Mouse (Mus musculus): ENCODE results near the gene Unc13c.

Unc13c gene

DNA sequence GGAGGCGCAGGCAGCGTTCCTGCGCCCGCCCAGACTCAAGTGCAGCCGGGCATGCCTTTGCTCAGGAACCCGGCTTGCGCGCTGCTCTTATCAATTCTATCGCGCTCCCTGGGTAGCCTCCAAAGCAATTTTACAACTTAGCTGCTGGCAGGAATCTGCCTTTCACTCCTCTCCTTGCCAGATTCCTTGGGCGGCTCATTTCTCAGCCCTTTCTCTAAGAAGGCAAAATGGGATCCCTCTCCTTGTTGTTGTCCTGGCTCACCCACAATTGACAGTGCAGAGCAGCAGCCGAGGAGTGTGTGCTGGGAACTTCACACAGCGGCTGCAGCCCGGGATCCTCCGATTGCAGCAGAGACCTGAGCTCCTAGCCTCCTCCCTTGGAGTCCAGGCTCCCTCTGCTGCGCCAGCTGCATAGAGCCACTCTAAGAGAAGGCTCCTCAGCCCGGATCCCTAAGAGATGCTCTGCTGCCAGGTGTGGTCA is at the start of gene Unc13c:
Gene Unc13c, minus strand, starts transcription at position 326 of the 481 bp plus-strand sequence.
- no peak for DNase-seq (ENCODE audit: low spot score)

DNA sequence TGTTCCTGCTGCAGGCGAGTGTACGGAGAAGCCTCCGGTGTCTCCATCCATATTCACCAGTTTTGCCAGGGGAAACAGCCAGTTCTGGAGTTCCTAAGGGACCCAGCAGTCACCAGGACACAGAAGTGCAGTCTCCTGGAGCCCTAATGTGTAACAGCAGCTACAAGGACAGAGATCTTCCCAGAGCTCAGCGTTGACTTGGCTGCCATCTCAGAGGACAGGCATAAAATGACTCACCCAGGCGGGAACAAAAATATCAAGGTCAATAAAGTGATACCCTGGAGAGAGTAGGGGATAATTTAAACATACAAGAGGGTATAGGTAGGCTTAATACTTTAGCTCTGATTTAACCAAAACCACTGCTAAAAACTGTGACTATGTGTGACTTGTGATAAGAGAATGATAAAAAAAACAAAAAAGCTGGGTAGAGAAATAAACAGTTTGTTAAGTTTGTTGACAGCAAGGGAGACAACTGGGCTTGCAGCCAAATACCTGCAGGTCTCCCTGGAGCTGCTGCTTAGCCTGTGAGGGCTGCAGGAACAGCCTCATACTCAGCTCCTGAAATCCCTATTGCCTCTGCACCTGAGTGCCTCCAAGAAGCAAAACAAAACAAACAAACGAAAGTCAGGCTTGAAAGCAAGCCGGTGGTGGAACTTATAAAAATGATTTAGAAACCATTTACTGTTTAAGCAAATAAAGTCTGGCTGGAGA is 39.4 kb upstream of the Unc13c start:
- DNase-seq (ENCODE audit: low spot score): no peak

DNA sequence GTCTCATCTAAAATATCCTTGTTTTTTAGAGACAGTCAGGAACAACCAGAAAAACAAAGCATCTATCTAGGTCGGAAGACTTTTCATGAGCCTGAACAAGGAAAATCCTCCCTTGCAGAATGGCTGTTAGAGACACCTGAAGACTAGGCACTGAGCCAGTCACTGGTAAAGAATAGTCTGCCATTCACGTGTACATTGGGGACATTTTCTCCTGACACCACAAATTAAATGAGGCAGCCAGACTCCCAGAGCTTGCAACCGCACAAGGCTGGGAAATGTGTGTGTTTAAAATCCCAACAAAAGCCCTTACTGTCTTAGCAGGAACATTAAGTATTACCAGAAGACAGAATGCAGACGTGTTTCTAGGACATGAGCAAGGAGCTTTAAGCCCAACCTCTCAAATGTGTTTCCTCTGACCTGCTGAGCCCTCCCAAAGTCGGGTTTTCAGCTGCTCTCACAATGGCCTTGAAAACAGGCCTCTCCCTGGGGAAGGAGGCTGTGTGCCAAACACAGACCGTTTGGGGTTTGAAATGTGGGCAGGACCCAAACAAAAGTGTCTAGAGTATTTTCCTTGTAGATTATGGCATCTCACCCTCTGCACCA is 33.7 kb upstream of the Unc13c start:
- DNase-seq (ENCODE audit: low spot score): no peak

DNA sequence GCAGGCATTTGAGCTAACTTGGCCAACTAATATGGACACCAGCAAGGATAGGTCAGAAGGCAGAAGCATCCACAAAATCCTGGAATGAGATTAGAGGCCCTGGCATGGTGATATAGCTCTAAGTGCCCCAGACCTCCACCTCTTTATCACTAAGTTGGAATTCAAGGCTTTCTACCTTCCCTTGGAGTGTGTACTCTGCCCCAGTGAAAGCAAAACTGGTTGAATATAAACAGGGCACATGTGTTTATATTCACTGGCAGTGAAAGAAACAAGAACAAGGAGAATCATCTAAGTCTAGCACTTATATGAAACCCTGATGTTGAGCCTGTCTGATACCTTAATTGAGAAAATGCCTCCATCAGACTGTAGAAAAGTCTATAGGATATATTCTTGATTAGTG is 19.3 kb upstream of the Unc13c start:
- DNase-seq (ENCODE audit: low spot score): no peak

DNA sequence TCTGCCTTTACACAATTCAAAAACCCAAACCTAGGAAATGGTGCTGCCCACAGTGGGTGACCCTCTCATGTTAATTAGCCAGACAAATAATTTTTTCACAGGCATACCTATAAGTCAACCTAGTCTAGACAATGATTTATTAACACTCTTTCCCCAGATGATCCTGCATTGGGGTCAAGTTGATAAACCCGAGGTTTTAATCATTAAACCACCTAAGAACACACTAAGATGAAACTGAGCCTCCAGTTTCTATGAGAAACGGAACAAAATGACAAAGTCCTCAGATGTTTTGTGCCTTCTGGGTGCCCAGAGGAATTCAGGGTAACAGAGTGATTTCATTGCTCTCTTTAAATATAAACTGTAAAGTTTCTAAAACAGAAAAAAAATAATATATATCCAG is 18.5 kb upstream of the Unc13c start:
- DNase-seq (ENCODE audit: low spot score): no peak

DNA sequence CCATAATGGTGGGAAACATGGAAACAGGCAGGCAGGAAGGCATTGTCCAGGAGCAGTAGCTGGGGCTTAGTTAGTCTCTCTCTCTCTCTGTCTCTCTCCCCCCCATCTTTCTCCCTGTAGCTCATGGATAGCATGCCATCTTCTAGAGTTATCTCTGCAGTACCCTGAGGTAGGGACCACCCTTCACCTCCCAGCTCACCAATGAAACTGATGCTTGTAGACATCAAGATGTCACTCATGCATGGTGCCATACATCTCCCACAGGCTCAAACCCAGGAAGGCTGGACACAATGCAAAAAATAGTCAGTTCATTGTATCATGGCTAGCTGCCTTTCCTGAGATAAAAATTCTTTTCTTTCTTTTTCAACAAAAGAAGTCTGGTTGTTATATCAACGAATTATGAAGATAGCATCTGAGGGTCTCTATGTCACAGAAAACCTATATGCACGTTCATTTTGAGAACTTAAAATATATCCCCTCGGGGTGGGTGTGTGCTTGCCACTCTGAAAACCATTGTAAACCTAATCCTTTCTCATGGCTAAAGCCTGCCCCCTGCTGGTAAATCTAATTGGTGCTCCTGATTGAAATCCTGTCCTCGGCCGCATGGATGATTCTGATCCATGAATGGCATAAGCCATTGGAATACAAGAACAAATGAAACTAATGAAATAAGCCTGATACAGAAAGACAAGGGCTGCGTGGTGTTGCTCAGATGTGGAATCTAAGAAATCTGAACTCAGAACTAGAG is 14.0 kb upstream of the Unc13c start:
- DNase-seq (ENCODE audit: low spot score): peak; percentile 20

DNA sequence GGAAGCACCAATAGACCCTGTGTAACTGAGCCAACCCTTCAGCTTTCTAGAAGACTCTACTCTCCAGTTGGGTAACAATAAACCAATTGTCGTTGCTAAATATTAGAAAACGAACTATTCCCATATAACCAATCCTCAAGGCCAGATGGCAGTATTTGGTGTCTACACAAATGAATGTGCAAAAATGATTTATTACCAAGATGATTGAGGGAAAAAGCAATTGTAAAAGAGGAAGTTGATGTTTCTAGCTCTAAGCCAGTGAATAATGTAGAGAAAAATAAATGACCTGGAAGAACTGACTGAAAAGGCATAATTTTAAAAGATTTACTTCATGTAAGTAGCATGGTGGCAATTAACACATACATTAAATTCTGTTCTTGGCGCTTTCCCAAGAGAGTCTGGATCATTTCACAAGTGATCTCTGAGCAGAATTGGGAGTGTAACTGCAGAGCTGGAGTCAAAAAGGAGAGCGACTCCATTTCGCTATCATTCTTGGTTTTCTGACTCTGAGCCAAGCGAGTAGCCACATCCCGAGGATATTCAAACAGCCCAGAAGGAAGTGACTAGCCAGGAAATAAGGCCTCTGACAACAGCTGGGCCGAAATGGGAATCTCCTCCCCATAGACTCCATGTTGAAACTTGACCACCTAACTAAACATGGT is 3.7 kb upstream of the Unc13c start:
- DNase-seq (ENCODE audit: low spot score): no peak

DNA sequence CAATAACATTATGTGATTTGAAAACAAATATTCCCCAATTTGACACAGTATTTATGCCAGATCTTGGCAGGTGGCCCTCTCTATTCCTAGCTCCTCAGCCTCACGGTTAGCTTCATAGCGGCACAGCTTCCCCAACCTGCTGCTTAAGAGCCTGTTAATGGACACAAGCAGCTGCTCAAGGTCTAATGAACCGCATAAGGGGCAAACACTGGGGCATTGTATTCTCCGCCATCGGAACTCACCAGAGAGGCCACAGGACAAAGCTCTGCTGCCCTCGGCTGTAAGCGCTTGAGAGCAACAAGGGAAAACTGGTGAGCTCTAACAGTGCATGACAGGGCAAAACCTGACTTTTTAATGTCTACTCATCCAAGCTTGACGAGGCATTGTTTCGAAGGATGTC is 2.0 kb upstream of the Unc13c start:
- DNase-seq (ENCODE audit: low spot score): no peak

DNA sequence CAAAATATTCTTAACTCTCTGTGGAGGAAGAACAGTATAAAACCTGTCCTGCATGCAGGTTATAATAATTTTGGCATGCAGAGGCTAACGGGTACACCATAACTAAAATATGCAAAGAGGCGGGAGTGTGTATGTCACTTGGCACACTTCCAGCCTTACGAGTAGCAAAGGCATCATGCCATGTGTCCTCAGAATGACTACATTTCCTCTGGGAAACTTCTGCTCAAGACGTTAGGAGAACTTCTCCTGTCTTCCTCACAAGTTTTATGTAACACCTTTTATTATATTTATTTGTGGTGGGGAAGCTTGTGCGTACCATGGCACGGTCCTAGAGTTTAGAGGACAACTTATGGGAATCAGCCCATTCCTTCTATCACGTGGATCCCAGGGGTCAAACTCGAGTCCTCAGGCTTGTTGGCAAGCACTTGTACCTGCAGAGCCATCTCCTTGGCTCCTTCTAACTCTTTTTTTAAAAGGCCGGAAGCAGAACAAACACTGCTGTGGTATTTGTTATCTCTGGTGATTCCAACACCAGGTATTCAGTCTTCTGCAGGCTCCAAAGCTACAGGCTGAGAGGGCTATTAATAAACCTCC is 3.3 kb downstream of the Unc13c start:
- DNase-seq (ENCODE audit: low spot score): no peak

DNA sequence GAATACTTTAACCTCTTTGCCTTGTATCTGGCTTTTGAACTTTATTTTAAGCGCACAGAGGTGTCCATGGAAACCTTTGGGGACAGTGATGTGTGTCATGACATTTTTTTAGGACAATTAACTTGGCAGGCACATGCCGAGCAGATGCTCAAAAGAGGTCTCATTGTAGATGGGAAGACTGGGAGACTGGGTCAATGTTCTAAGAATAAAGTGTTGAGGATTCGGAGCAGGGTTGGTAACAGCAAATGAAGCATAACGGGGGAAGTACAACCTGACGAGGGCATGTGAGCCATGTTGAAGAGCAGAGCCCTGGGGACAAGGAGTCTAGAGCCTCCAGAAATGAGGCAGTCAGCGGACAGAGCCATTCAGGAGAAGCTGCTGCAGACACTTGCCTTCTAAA is 6.3 kb downstream of the Unc13c start:
- DNase-seq (ENCODE audit: low spot score): no peak

DNA sequence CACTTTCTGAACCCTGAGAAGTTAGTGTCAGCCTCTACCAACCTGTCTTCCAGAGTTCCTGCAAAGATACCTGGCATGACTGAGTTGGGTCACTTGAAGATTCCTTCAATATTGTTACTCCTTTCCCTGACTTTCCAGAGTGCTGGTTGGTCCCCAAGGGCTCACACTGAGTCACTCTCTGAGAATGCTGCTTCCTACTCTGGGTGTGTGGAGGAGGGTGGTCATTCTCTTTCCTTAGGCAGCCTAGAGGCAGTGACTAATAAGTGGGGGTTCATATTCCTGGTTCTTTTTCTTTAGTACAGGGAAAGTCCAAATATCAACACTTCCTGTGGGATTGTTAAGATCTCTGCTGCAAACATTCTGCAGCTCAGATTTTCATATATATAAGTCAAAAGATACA is 16.4 kb downstream of the Unc13c start:
- DNase-seq (ENCODE audit: low spot score): no peak

DNA sequence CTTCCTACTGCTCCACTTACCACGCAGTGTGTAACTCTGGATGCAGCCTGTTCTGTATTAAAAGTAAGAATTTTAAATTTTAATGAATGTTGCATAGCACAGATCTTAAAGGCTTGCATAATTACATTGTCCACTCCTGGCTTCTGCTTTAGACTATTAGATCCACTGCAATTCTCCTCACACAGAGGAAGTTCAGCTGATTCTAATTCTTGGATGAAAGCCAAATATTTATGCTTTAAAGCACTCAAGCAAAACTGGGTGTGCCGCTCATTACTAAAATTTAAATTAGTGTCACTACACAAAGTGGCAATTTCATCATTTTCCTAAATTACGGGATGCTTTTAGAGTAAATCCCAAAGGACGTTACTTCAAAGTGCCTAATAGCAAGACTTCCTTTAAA is 17.2 kb downstream of the Unc13c start:
- DNase-seq (ENCODE audit: low spot score): no peak

DNA sequence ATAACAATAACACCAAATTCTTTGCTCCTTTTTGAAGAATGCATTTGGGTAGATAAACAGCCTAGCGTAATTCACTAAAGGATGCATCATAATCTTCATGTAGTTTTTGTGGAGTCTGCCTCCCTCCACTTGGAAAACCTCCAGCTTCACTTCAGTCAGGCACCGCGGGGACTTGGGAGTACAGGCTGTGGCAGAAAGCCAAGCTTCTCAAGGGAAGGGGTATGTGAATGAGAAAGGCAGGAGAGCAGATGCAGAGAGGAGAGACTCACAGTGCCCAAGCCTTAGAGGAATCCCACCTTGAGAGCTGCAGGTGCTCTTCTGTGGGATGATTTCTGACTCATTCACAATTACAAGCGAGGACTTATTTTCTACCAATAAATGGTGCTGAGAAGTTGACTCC is 33.9 kb downstream of the Unc13c start:
- DNase-seq (ENCODE audit: low spot score): no peak

DNA sequence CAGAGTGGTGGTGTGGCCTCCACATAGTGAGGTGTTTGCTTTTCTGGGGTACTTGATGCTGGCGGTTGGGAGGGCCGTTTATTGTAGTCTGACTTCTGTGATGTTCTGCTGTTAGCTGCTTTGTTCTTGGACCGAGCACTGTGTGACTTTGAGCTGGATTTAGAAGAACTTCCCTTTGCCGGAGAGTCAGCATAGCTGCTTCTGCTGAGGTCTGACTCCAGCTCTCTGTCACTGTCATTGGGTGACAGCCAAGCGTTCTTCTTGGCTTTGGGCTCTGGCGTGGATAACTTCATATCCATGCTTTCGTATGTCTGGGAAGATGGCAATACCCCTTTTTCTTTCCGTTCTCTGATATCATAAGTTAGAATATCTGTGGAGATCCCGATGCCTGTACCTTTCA is 36.8 kb downstream of the Unc13c start:
- DNase-seq (ENCODE audit: low spot score): no peak

DNA sequence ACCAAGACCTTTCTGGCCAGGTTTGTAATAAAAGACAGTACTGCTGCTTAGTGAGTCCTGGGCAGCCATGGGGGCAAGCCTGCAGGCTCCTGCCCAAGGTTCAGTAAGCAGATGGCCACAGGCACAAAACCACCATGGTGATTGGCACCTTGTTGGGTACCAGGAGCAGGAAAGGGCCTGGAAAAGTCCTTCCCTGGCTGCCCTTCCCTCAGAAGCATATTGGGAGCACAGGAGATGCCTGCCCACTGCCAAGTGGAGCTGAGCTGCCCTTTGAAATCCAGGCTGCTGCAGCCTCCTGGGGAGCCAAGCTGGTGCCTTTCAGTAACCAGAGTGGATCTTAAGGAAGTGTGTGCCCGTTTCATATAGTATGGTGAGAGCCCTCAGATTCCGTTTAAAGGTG is 41.5 kb downstream of the Unc13c start:
- DNase-seq (ENCODE audit: low spot score): no peak

DNA sequence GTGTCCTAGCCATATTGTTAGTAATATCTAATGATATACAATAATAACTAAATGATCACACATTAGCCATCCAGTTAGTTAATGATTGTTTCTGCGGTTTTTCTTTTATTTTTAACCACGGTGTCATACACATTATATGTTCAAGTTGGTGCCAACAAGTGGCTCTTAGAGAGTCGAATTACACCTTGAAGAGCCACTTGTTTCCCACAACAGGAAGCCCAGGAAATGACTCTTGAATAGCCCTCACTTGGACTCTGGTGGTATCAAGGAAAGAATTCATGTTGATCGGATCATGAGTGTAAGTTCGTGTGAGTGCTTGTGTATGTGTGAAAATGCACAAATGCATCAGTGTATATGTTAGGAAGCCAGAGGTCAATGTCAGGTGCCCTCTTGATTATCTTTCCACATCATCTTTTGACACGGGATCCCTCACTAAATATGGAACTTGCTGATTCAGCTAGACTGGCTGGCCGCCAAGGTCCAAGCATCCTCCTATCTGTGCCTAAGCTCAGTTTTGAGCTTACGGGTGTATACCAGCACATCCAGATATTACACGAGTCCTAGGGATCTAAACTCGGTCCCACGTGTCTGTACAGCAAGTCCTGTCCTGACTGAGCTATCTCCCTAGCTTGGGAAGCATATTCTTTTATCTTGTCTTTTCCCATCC is 46.2 kb downstream of the Unc13c start:
- no peak for DNase-seq (ENCODE audit: low spot score)

DNA sequence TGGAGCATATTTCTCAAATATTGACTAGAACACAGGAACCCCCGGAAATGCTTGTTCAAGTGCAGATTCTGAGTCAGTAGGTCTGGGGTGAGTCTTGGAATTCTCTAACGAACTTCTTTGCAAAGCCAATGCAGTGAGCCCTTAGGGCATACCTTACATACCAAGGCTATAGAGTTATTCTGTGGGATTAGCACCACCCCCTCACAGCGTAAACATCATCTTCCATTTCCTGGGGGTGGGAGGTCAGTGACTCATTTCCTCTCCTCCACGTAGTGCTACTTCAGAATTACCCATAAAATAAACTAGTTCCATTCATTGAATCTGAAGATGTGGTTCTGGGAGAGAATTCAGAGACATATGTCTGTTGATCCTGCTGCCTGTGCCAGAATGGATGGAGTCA is 62.8 kb downstream of the Unc13c start:
- DNase-seq (ENCODE audit: low spot score): no peak

DNA sequence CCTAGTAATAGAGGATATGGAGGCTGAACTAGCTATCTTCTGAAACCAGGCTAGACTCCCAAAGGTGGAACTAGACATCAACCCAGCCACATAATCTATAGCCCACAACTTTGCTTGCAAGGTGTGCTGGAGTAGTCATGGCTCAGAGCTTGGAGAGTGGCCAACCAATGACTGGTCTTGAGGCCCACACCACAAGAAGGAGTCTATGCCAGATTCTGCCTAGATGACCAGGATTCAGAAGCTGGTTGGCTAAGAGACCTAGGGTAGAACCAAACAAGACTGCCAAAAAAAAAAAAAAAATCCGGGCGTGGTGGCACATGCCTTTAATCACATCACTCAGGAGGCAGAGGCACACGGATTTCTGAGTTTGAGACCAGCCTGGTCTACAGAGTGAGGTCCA is 70.2 kb downstream of the Unc13c start:
- no peak for DNase-seq (ENCODE audit: low spot score)

DNA sequence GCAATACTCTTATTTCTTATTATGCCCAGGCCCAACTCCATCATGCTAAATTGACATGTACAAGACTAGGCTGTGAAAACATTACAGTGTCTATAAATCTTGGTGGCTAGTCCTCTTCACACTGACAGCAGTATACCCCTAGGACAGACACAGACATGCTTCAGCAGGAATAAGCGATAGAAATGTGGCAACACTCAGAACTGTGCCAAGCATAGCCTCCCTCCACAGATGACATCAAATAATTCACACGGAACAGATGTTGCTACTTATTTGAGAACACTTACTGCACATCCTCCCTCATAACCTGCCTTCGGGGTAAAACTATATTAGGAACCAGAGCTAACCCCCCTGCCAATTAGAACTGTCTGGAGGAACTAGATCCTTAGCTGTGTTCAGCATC is 72.6 kb downstream of the Unc13c start:
- no peak for DNase-seq (ENCODE audit: low spot score)

DNA sequence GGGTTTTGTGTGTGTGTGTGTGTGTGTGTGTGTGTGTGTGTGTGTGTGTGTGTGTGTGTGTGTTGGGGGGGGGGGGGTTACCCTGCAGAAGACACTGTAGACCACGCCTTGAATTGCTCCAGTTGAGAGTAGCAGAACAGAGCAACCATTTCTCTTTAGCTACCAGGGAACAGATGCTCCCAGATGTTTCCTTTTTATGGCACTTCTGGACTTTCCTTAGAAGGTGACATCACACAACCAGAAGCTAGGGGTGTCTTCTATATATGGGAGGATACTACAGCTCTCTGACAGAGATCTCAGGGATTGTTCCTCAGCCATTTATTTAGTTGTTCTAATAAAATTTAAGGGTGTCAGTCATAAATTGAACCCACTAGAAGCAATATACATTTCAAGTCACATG is 85.2 kb downstream of the Unc13c start:
- no peak for DNase-seq (ENCODE audit: low spot score)

DNA sequence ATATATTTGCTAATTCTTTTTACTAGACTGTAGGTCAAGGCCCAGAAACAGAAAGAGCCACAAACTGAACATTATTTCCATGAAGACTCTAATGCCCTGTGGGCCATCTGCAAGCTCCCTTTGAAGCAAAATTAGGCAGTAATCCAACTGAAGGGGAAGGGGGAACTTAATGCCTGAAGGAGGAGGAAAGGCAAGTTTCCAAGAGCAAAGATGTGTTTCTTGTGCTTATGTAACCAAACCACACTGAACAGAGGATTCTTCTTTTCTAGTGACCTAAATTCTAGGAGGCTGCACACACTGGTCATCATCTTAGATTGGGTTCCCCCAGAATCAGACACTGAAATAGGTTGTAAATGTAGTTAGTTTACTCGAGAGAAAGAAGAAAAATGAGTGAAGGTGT is 85.6 kb downstream of the Unc13c start:
- no peak for DNase-seq (ENCODE audit: low spot score)

DNA sequence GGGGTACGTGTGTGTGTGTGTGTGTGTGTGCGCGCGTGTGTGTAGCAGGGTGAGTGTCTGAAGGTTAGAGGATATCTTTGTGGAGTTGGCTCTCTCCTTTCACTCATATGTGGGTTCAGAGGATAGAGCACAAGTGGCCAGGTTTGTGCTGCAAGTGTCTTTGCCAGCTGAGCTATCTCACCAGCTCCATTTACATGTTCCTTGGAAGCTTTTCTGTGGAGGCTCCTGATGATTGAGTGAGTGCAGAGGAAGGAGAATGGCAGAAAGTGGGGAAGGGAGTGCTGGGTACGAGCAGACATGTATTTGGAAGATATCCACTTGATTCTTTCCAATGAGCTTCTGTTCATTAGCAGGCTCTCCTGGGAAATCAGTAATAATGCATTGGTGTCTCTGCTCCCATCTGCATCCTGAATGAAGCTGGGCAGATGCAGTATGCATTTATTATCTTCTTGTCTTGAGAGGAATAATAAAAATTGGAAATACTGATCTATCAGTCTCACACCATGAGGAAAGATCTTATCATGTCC is 86.3 kb downstream of the Unc13c start:
- no peak for DNase-seq (ENCODE audit: low spot score)

All from urinary bladder, postnatal 10 days (tissue).